Mouse (Mus musculus): Measurements from ENCODE around the gene Fryl.
A peak's percentile ranks its signal among the peaks of the same experiment; 100 is the strongest.

The Fryl gene

GRCm38 (mm10) chr5:73157009-73157408 lies 99.4 kb downstream of the Fryl start:
- DNase-seq (ENCODE audit: low spot score), result no peak

GRCm38 (mm10) chr5:73156226-73156926 lies 100.0 kb downstream of the Fryl start:
- no peak for DNase-seq (ENCODE audit: low spot score)

- no peak for DNase-seq (ENCODE audit: low spot score)
Observed at GRCm38 (mm10) chr5:73153802-73154465, 102.5 kb downstream of the Fryl start.

- DNase-seq (ENCODE audit: low spot score), result no peak
Observed at GRCm38 (mm10) chr5:73152206-73152605, 104.2 kb downstream of the Fryl start.

- DNase-seq (ENCODE audit: low spot score), result no peak
Observed at GRCm38 (mm10) chr5:73150877-73151445, 105.5 kb downstream of the Fryl start.

- no peak for DNase-seq (ENCODE audit: low spot score)
Observed at GRCm38 (mm10) chr5:73144987-73145386, 111.4 kb downstream of the Fryl start.

- DNase-seq (ENCODE audit: low spot score), result no peak
Observed at GRCm38 (mm10) chr5:73141712-73142111, 114.7 kb downstream of the Fryl start.

GRCm38 (mm10) chr5:73141161-73141560 lies 115.3 kb downstream of the Fryl start:
- no peak for DNase-seq (ENCODE audit: low spot score)

- DNase-seq (ENCODE audit: low spot score), result no peak
Observed at GRCm38 (mm10) chr5:73137561-73137960, 118.9 kb downstream of the Fryl start.

- no peak for DNase-seq (ENCODE audit: low spot score)
Observed at GRCm38 (mm10) chr5:73135959-73136358, 120.5 kb downstream of the Fryl start.

- DNase-seq (ENCODE audit: low spot score), result no peak
Observed at GRCm38 (mm10) chr5:73135131-73135530, 121.3 kb downstream of the Fryl start.

- peak; percentile 70 for DNase-seq (ENCODE audit: low spot score)
Observed at GRCm38 (mm10) chr5:73133833-73134185, 122.6 kb downstream of the Fryl start.

- no peak for DNase-seq (ENCODE audit: low spot score)
Observed at GRCm38 (mm10) chr5:73132998-73133832, 123.2 kb downstream of the Fryl start.

- DNase-seq (ENCODE audit: low spot score), result no peak
Observed at GRCm38 (mm10) chr5:73130984-73131383, 125.4 kb downstream of the Fryl start.

- DNase-seq (ENCODE audit: low spot score), result no peak
Observed at GRCm38 (mm10) chr5:73129871-73130270, 126.5 kb downstream of the Fryl start.

GRCm38 (mm10) chr5:73119969-73120725 lies 136.3 kb downstream of the Fryl start:
- no peak for DNase-seq (ENCODE audit: low spot score)

GRCm38 (mm10) chr5:73119524-73119923 lies 136.9 kb downstream of the Fryl start:
- DNase-seq (ENCODE audit: low spot score), result no peak

- no peak for DNase-seq (ENCODE audit: low spot score)
Observed at GRCm38 (mm10) chr5:73118786-73119185, 137.6 kb downstream of the Fryl start.

- no peak for DNase-seq (ENCODE audit: low spot score)
Observed at GRCm38 (mm10) chr5:73114878-73115277, 141.5 kb downstream of the Fryl start.

GRCm38 (mm10) chr5:73112331-73112730 lies 144.1 kb downstream of the Fryl start:
- no peak for DNase-seq (ENCODE audit: low spot score)

- DNase-seq (ENCODE audit: low spot score), result no peak
Observed at GRCm38 (mm10) chr5:73103657-73104056, 152.8 kb downstream of the Fryl start.
